Mouse (Mus musculus): Measurements from ENCODE around the gene Tomm70a. TPM values are rescaled to one million over a fixed set of nuclear protein-coding genes. Genes with fewer than 3 reads are reported as not detected.

The Tomm70a gene
- total and polyA plus RNA-seq, 2 experiments from 2014 or later: 35.7 to 53.5 TPM

DNA sequence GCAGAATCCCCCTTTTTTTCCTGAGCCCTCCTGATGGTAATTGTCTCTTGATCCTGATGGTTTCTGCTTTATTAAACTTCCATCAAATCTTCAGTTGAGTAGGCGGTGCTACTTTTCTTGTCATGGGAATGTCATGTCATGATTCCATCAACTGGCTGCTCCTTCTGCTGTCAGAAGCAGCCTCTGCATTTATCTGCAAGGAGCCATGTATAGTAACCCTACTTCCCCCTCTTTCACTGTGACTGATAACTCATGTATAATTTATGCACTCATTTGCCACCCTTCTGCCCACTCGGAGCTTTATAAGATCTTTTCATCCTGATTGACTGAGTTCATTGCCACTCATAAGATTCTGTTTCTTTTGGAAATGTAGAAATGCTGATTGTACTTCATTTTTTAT is 3.9 kb upstream of the Tomm70a start:
- 60% methylated on average over 2 of the region's 2 CpGs for WGBS
- H3K36me3 ChIP-seq (replicated peaks; ENCODE audit: control insufficient read depth, insufficient read depth, low read length): no peaks in the 10 kb centered on the region

DNA sequence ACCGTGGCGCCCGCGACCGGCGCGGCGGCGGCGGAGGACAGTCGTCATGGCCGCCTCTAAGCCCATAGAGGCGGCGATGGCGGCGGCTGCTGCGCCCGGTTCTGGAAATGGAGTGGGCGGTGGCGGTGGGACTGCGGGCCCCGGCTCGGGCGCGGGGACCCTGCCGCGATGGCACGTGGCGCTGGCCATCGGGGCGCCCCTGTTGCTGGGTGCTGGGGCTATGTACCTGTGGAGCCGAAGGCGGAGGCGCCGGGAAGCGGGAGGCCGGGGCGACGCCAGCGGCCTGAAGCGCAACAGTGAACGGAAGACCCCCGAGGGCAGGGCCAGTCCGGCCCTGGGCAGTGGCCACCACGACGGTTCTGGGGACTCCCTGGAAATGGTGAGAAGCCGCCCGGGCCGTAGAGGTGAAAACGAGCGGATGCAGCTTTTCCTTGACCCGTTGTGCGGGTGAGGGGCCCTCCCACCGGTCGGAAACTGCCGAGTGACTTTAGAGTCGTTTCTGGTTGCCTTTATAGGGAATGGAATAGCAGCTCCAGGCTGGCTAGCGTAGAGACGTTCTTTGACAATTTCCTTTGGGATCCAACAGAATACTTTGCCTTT is 413 bp downstream of the Tomm70a start:
- Histone ChIP-seq H3K36me3 (replicated peaks; ENCODE audit: control insufficient read depth, insufficient read depth, low read length) (no peaks in the 10 kb centered on the region), H3K4me2 (ENCODE audit: low read depth, low read length) (peak overlapping the region; percentile 81), H3K9ac (replicated peaks; ENCODE audit: low read depth, low read length) (peak overlapping the region; percentile 97), H3K9me3 (replicated peaks; ENCODE audit: control insufficient read depth, low read length) (no peaks in the 10 kb centered on the region), H3K4me1 (ENCODE audit: control insufficient read depth, insufficient read depth) (peaks cover 18% of the 10 kb centered on the region), H3K27ac (ENCODE audit: low read depth) (peak overlapping the region; percentile 96), H3K4me3 (ENCODE audit: low read depth, low read length) (peak overlapping the region; percentile 95), H3K27me3 (ENCODE audit: control insufficient read depth, insufficient read depth, low read length) (no peaks in the 10 kb centered on the region)
- no peak for TF ChIP-seq CTCF (IDR thresholded peaks at IDR 0.05; ENCODE audit: low read depth)
- TF ChIP-seq EP300 (IDR thresholded peaks at IDR 0.05; ENCODE audit: low read depth): 0 out of 2 replicates have a peak, but pooled peaks have one; percentile 42
- DNase-seq (ENCODE audit: low spot score): no peak
- ATAC-seq (ENCODE audit: insufficient read depth, low read depth): peak; percentile 4
- under 1% methylated on average over 59 of the region's 59 CpGs for whole genome bisulfite sequencing

More for the DNA sequence above, 3.9 kb upstream of the Tomm70a start:
- no peaks in the 10 kb centered on the region for H3K9me3 ChIP-seq (replicated peaks; ENCODE audit: control insufficient read depth, low read length)
- TF ChIP-seq EP300 (IDR thresholded peaks at IDR 0.05; ENCODE audit: low read depth): no peak
- TF ChIP-seq CTCF (IDR thresholded peaks at IDR 0.05; ENCODE audit: low read depth): no peak
- H3K9ac ChIP-seq (replicated peaks; ENCODE audit: low read depth, low read length): no peak overlapping the region
- no peak overlapping the region for H3K27ac ChIP-seq (ENCODE audit: low read depth)
- peaks cover under 1% of the 10 kb centered on the region for H3K4me1 ChIP-seq (ENCODE audit: control insufficient read depth, insufficient read depth)
- H3K4me2 ChIP-seq (ENCODE audit: low read depth, low read length): no peak overlapping the region
- no peak for ATAC-seq (ENCODE audit: insufficient read depth, low read depth)
- no peak overlapping the region for H3K4me3 ChIP-seq (ENCODE audit: low read depth, low read length)
- DNase-seq (ENCODE audit: low spot score): no peak
- H3K27me3 ChIP-seq (ENCODE audit: control insufficient read depth, insufficient read depth, low read length): no peaks in the 10 kb centered on the region

DNA sequence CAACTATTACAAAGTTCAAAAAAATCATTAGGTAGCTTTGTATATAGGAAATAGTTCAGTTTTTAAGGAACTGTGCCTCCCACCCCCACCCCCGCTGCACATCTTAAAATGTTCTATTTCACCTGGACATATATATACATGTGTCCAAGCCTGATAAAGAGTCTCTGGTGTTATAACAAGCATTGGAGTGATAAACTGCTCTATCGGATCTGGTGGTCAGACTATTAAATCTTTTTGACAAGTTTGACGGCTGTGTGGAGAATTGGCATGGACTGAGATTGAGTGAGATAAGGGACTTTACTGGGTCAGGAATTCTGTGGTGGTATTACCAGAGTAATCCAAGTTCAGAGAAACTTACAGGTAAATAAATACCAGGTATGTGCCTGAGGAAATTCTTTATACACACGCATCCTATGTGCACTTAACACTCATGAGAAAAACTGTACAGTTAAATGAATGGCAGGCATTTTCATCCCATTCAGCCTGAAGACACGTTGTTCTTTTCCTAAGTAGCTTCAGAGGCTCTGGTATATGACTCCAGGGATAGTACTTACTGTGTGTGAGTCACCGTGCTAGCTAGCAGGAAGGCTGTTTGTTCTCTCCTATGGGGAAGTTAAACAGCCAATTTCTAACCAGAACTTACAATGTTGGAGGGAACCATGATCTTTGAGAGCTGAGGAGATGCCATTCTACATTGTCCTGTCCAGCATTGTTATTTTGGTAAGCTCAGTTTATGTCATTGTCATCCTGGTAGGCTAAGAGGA is 1.4 kb downstream of the Tomm70a start:
- Histone ChIP-seq H3K9ac (replicated peaks; ENCODE audit: low read depth, low read length) (peak overlapping the region; percentile 97), H3K36me3 (replicated peaks; ENCODE audit: control insufficient read depth, insufficient read depth, low read length) (no peaks in the 10 kb centered on the region), H3K4me3 (ENCODE audit: low read depth, low read length) (peak overlapping the region; percentile 95), H3K27ac (ENCODE audit: low read depth) (peak overlapping the region; percentile 25), H3K9me3 (replicated peaks; ENCODE audit: control insufficient read depth, low read length) (no peaks in the 10 kb centered on the region), H3K27me3 (ENCODE audit: control insufficient read depth, insufficient read depth, low read length) (no peaks in the 10 kb centered on the region), H3K4me2 (ENCODE audit: low read depth, low read length) (peak overlapping the region; percentile 81), H3K4me1 (ENCODE audit: control insufficient read depth, insufficient read depth) (peaks cover 25% of the 10 kb centered on the region)
- no peak for DNase-seq (ENCODE audit: low spot score)
- TF ChIP-seq EP300 (IDR thresholded peaks at IDR 0.05; ENCODE audit: low read depth): no peak
- TF ChIP-seq CTCF (IDR thresholded peaks at IDR 0.05; ENCODE audit: low read depth): no peak
- no peak for ATAC-seq (ENCODE audit: insufficient read depth, low read depth)
- WGBS: 27% methylated on average over 6 of the region's 6 CpGs

DNA sequence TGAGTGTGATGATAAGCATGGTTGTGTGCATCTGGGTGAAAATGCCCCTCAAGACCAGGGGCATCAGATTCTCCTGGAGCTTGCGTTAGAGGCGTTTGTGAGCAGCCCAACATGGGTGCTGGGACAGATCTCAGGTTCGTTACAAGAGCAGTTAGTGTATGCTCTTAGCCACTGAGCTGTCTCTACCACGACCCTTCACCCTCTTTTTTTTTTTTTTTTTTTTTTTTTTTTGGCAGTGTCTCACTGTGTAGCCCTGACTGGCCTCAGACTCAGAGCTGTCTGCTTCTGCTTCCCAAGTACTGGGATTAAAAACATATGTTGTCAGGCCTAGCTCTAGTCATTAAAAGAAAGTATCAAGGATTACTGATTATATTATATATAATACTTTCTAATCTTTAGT is 4.8 kb downstream of the Tomm70a start:
- Histone ChIP-seq H3K27me3 (ENCODE audit: control insufficient read depth, insufficient read depth, low read length) (no peaks in the 10 kb centered on the region), H3K27ac (ENCODE audit: low read depth) (no peak overlapping the region; the same call in 1 of the 2 replicates), H3K4me1 (ENCODE audit: control insufficient read depth, insufficient read depth) (peaks cover 25% of the 10 kb centered on the region), H3K9me3 (replicated peaks; ENCODE audit: control insufficient read depth, low read length) (no peaks in the 10 kb centered on the region), H3K9ac (replicated peaks; ENCODE audit: low read depth, low read length) (no peak overlapping the region), H3K4me2 (ENCODE audit: low read depth, low read length) (no peak overlapping the region), H3K36me3 (replicated peaks; ENCODE audit: control insufficient read depth, insufficient read depth, low read length) (no peaks in the 10 kb centered on the region), H3K4me3 (ENCODE audit: low read depth, low read length) (no peak overlapping the region)
- 51% methylated on average over 4 of the region's 4 CpGs for WGBS
- ATAC-seq (ENCODE audit: insufficient read depth, low read depth) (no peak), DNase-seq (ENCODE audit: low spot score) (no peak)
- TF ChIP-seq CTCF (IDR thresholded peaks at IDR 0.05; ENCODE audit: low read depth) (no peak), EP300 (IDR thresholded peaks at IDR 0.05; ENCODE audit: low read depth) (no peak)

DNA sequence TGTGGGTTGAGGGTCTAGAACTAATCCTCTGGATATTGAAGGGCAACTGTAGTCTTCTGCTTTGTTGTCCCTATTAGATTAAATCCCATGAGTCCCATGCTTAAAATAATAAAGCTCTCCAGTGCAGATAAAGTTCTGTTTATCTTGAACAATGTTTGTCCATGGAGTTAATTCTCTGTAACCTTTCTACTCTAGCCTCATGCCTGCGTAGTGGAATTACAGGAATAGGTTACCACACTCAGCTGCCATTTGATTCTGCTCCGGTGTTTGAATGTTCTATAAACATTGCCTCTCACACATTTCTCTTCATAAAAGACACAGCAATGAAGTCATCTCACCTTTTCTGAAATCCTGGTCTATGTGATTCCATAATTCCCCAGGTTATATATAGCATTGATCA is 6.3 kb downstream of the Tomm70a start:
- H3K27me3 ChIP-seq (ENCODE audit: control insufficient read depth, insufficient read depth, low read length): no peaks in the 10 kb centered on the region
- DNase-seq (ENCODE audit: low spot score): no peak
- no peak overlapping the region for H3K9ac ChIP-seq (replicated peaks; ENCODE audit: low read depth, low read length)
- peak overlapping the region; percentile 48 for H3K27ac ChIP-seq (ENCODE audit: low read depth)
- H3K9me3 ChIP-seq (replicated peaks; ENCODE audit: control insufficient read depth, low read length): no peaks in the 10 kb centered on the region
- H3K4me1 ChIP-seq (ENCODE audit: control insufficient read depth, insufficient read depth): peaks cover 21% of the 10 kb centered on the region
- 0 out of 2 replicates have a peak overlapping the region, but pooled peaks have one; percentile 9 for H3K4me2 ChIP-seq (ENCODE audit: low read depth, low read length)
- H3K36me3 ChIP-seq (replicated peaks; ENCODE audit: control insufficient read depth, insufficient read depth, low read length): no peaks in the 10 kb centered on the region
- TF ChIP-seq EP300 (IDR thresholded peaks at IDR 0.05; ENCODE audit: low read depth) (no peak), CTCF (IDR thresholded peaks at IDR 0.05; ENCODE audit: low read depth) (no peak)
- H3K4me3 ChIP-seq (ENCODE audit: low read depth, low read length): no peak overlapping the region
- ATAC-seq (ENCODE audit: insufficient read depth, low read depth): no peak
- WGBS: 33% methylated on average over 2 of the region's 2 CpGs
